Mouse (Mus musculus) heart, adult 8-10 months (tissue): ENCODE results near the gene Osbpl6. TPM values are rescaled to one million over a fixed set of nuclear protein-coding genes. Genes with fewer than 3 reads are reported as not detected.

ENCODE experiments used
- DNase-seq: peaks from one replicate; pipeline ENCODE4 v3.0.0; 2022; ENCODE audit warnings: low spot score
- total RNA-seq, 4 experiments: library from RNA; stranded (reverse); gene quantifications; 2 replicates each; pipeline ENCODE4 v1.2.4; 2022

Osbpl6 gene
- total RNA-seq, 4 experiments from 2014 or later, result 12.5 to 19.0 (median 17.0) TPM

- no peak for DNase-seq
Observed at GRCm38 (mm10) chr2:76421411-76421924, 15.2 kb downstream of the Osbpl6 start.

GRCm38 (mm10) chr2:76426816-76427215, 20.5 kb downstream of the Osbpl6 start:
- no peak for DNase-seq

- DNase-seq, result no peak
Observed at GRCm38 (mm10) chr2:76429318-76429717, 23.0 kb downstream of the Osbpl6 start.

GRCm38 (mm10) chr2:76429855-76430254, 23.5 kb downstream of the Osbpl6 start:
- DNase-seq, result no peak

GRCm38 (mm10) chr2:76430539-76430938, 24.2 kb downstream of the Osbpl6 start:
- DNase-seq, result no peak

- no peak for DNase-seq
Observed at GRCm38 (mm10) chr2:76434224-76434623, 27.9 kb downstream of the Osbpl6 start.

- no peak for DNase-seq
Observed at GRCm38 (mm10) chr2:76435667-76436239, 29.4 kb downstream of the Osbpl6 start.

GRCm38 (mm10) chr2:76437372-76437771, 31.1 kb downstream of the Osbpl6 start:
- no peak for DNase-seq

- no peak for DNase-seq
Observed at GRCm38 (mm10) chr2:76439540-76439939, 33.2 kb downstream of the Osbpl6 start.

- peak; percentile 1 for DNase-seq
Observed at GRCm38 (mm10) chr2:76442086-76442485, 35.8 kb downstream of the Osbpl6 start.

GRCm38 (mm10) chr2:76449836-76450355, 43.6 kb downstream of the Osbpl6 start:
- DNase-seq, result no peak

- no peak for DNase-seq
Observed at GRCm38 (mm10) chr2:76466723-76467122, 60.4 kb downstream of the Osbpl6 start.

GRCm38 (mm10) chr2:76468204-76468603, 61.9 kb downstream of the Osbpl6 start:
- DNase-seq, result peak; percentile 42

- DNase-seq, result no peak
Observed at GRCm38 (mm10) chr2:76469091-76469750, 62.9 kb downstream of the Osbpl6 start.

- no peak for DNase-seq
Observed at GRCm38 (mm10) chr2:76469751-76470099, 63.4 kb downstream of the Osbpl6 start.

GRCm38 (mm10) chr2:76470391-76470790, 64.1 kb downstream of the Osbpl6 start:
- DNase-seq, result no peak

GRCm38 (mm10) chr2:76475788-76476187, 69.5 kb downstream of the Osbpl6 start:
- DNase-seq, result no peak

- DNase-seq, result no peak
Observed at GRCm38 (mm10) chr2:76488764-76489163, 82.5 kb downstream of the Osbpl6 start.

- no peak for DNase-seq
Observed at GRCm38 (mm10) chr2:76490198-76490597, 83.9 kb downstream of the Osbpl6 start.

GRCm38 (mm10) chr2:76491371-76491770, 85.1 kb downstream of the Osbpl6 start:
- no peak for DNase-seq

GRCm38 (mm10) chr2:76492224-76492623, 85.9 kb downstream of the Osbpl6 start:
- DNase-seq, result no peak

- no peak for DNase-seq
Observed at GRCm38 (mm10) chr2:76496006-76496748, 89.9 kb downstream of the Osbpl6 start.
